Mouse (Mus musculus) hindbrain, embryonic 13.5 days (tissue): ENCODE measurements around the gene Tbx1. TPM values are rescaled to one million over a fixed set of nuclear protein-coding genes. Genes with fewer than 3 reads are reported as not detected.

Source experiments
- ATAC-seq: fragments of 200-750 bp; cut with Nextera tagmentation; 2 replicates; pipeline ENCODE4 v1.8.0; 2017; ENCODE audit warnings: moderate TSS enrichment; ENCODE audit not compliant: low FRiP score
- H3K27ac ChIP-seq: fragments of 300-500 bp; sonication (generic); 2 replicates; pipeline ENCODE4 v1.5.1; 2015; ENCODE audit warnings: inconsistent platforms, mild to moderate bottlenecking, moderate library complexity
- H3K27me3 ChIP-seq: fragments of 300-500 bp; sonication (generic); 2 replicates; pipeline ENCODE4 v1.6.1; 2015; ENCODE audit warnings: mild to moderate bottlenecking, inconsistent platforms
- H3K36me3 ChIP-seq: fragments of 300-500 bp; sonication (generic); 2 replicates; pipeline ENCODE4 v1.6.1; 2015; ENCODE audit warnings: mild to moderate bottlenecking, inconsistent platforms
- H3K4me1 ChIP-seq: fragments of 300-500 bp; sonication (generic); replicated peaks from 2 replicates; pipeline ENCODE4 v1.6.1; 2015; ENCODE audit warnings: inconsistent platforms
- H3K4me2 ChIP-seq: fragments of 300-500 bp; sonication (generic); 2 replicates; pipeline ENCODE4 v1.6.1; 2015; ENCODE audit warnings: inconsistent platforms, mild to moderate bottlenecking, moderate library complexity
- H3K4me3 ChIP-seq: fragments of 300-500 bp; sonication (generic); 2 replicates; pipeline ENCODE4 v1.5.1; 2015; ENCODE audit warnings: mild to moderate bottlenecking, inconsistent platforms
- H3K9ac ChIP-seq: fragments of 300-500 bp; sonication (generic); 2 replicates; pipeline ENCODE4 v1.6.1; 2015; ENCODE audit warnings: mild to moderate bottlenecking, inconsistent platforms
- H3K9me3 ChIP-seq: fragments of 300-500 bp; sonication (generic); 2 replicates; pipeline ENCODE4 v1.6.1; 2016; ENCODE audit warnings: inconsistent platforms
- WGBS: fragments of 180-500 bp; shearing (Covaris S2); methylation state at CpG from one replicate; pipeline ENCODE4 v1.1.7; 2015; 5-methylcytosine and 5-hydroxymethylcytosine counted together
- polyA plus RNA-seq: library from polyadenylated mRNA; unstranded; fragments of >200 nt; fragmentation: Nextera tagmentation; extraction: Ambion mirVana; gene quantifications from 2 replicates; pipeline ENCODE4 v1.2.1, GENCODE M21; 2015

Gene Tbx1
- polyA plus RNA-seq, 1 experiment from 2014 or later = 0.99 TPM

DNA sequence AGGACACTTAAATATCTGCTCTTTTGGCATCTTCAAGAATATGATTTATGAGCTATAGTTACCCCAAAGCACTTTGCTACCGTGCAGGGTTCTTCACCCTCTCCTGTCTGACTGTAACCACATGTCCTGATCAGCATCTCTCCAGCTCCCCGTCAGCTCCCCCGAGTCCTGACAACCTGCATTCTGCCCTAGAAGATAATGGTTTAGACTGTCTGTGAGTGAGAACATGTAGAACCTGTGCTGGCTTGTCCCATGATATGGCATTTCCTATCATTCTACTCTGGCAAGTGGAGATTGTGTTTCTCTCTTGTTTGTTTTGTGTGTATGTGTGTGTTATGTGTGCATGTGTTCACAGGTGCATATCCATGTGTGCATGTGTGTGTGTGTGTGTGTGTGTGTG lies 7.5 kb upstream of the Tbx1 start:
- no peak overlapping the region for H3K27ac ChIP-seq
- no peaks in the 10 kb centered on the region for H3K4me1 ChIP-seq
- H3K4me3 ChIP-seq = no peak overlapping the region
- no peak for ATAC-seq
- H3K27me3 ChIP-seq = peaks cover 59% of the 10 kb centered on the region
- H3K36me3 ChIP-seq = no peaks in the 10 kb centered on the region
- H3K9me3 ChIP-seq = no peaks in the 10 kb centered on the region
- WGBS = 87% methylated on average over 3 of the region's 3 CpGs
- H3K9ac ChIP-seq = no peak overlapping the region
- H3K4me2 ChIP-seq = no peak overlapping the region

DNA sequence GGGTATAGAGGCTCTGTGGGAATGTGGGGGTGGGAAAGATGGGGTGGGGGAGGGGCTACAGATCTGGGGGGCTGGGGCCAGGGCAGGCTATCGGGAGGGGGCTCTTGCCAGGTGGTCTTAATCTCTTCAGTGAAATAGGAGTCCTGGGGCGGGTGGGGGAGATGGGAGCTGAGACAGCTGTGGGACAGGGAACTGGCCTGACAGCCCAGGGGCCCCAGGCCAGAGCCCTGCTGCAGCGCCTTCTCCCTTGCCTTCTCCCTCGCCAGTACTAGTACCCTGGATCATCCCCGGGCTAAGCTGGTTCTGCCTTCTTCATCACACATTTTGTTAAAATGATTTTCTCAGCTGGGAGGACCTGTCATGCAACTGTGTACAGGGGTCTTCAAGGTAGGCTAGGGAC lies 5.8 kb upstream of the Tbx1 start:
- Histone ChIP-seq H3K4me2 (no peak overlapping the region), H3K4me1 (peaks cover 7% of the 10 kb centered on the region), H3K9ac (no peak overlapping the region), H3K9me3 (no peaks in the 10 kb centered on the region), H3K27me3 (peaks cover 70% of the 10 kb centered on the region), H3K4me3 (no peak overlapping the region), H3K36me3 (no peaks in the 10 kb centered on the region), H3K27ac (no peak overlapping the region)
- WGBS = 66% methylated on average over 4 of the region's 5 CpGs
- ATAC-seq = no peak

- no peak overlapping the region for H3K27ac ChIP-seq
- H3K27me3 ChIP-seq = peaks cover 91% of the 10 kb centered on the region
- no peaks in the 10 kb centered on the region for H3K9me3 ChIP-seq
- H3K4me2 ChIP-seq = no peak overlapping the region
- no peak for ATAC-seq
- H3K9ac ChIP-seq = no peak overlapping the region
- H3K36me3 ChIP-seq = no peaks in the 10 kb centered on the region
- H3K4me3 ChIP-seq = no peak overlapping the region
- WGBS = 70% methylated on average over 2 of the region's 2 CpGs
- peaks cover 19% of the 10 kb centered on the region for H3K4me1 ChIP-seq
These were observed 3.5 kb upstream of the Tbx1 start for GRCm38 (mm10) chr16:18593930-18594329.

GRCm38 (mm10) chr16:18591047-18592018 lies 862 bp upstream of the Tbx1 start:
- peak overlapping the region; percentile 22 for H3K4me3 ChIP-seq
- H3K27ac ChIP-seq = no peak overlapping the region
- no peaks in the 10 kb centered on the region for H3K9me3 ChIP-seq
- no peaks in the 10 kb centered on the region for H3K36me3 ChIP-seq
- peaks cover 95% of the 10 kb centered on the region for H3K27me3 ChIP-seq
- ATAC-seq = 0 out of 2 replicates have a peak, but pooled peaks have one; percentile 14
- H3K9ac ChIP-seq = no peak overlapping the region
- peak overlapping the region; percentile 41 for H3K4me2 ChIP-seq
- H3K4me1 ChIP-seq = peaks cover 37% of the 10 kb centered on the region
- WGBS = 1% methylated on average over 59 of the region's 59 CpGs

DNA sequence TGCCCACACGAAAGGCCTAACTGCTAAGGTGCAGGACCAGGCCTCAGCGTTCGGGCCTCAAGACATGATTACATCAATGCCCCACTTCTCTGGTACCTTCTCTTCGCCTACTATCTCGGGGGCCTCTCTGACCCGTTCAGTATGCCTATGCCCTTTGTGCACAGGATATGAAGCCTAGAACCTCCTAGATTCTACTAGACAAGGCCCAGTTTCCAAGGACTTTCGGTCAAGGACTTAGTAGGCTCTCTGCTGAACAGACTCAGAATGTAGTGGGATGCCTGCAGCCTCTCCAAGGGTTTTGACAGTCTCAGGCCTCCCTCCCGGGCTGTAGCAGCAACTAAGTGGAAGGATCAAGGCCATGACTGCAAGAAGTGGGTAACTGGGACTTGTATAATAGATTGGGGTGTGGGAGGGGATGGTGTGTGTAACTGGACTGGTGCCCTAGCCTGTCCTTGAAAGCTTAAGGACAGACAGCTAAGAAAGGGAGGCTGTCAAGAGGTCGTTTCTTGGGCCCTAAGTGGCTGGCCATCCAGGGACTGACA lies 1.3 kb downstream of the Tbx1 start:
- H3K9me3 ChIP-seq = no peaks in the 10 kb centered on the region
- WGBS = 8% methylated on average over 9 of the region's 9 CpGs
- peaks cover 97% of the 10 kb centered on the region for H3K27me3 ChIP-seq
- H3K4me1 ChIP-seq = peaks cover 47% of the 10 kb centered on the region
- H3K9ac ChIP-seq = no peak overlapping the region
- no peak overlapping the region for H3K4me2 ChIP-seq
- no peak overlapping the region for H3K27ac ChIP-seq
- H3K36me3 ChIP-seq = no peaks in the 10 kb centered on the region
- no peak for ATAC-seq
- no peak overlapping the region for H3K4me3 ChIP-seq

- WGBS = under 1% methylated on average over 27 of the region's 31 CpGs
- no peaks in the 10 kb centered on the region for H3K36me3 ChIP-seq
- peaks cover 97% of the 10 kb centered on the region for H3K27me3 ChIP-seq
- peak overlapping the region; percentile 31; the same call in 1 of the 2 replicates for H3K4me2 ChIP-seq
- no peak overlapping the region for H3K4me3 ChIP-seq
- no peaks in the 10 kb centered on the region for H3K9me3 ChIP-seq
- 0 out of 2 replicates have a peak, but pooled peaks have one; percentile 2 for ATAC-seq
- H3K9ac ChIP-seq = no peak overlapping the region
- no peak overlapping the region for H3K27ac ChIP-seq
- peaks cover 47% of the 10 kb centered on the region for H3K4me1 ChIP-seq
These were observed 1.8 kb downstream of the Tbx1 start for GRCm38 (mm10) chr16:18588738-18589055.

- Histone ChIP-seq H3K9me3 (no peaks in the 10 kb centered on the region), H3K9ac (peak overlapping the region; percentile 19; the same call in 1 of the 2 replicates), H3K27me3 (peaks cover 97% of the 10 kb centered on the region), H3K4me3 (peak overlapping the region; percentile 24; the same call in 1 of the 2 replicates), H3K4me2 (peak overlapping the region; percentile 31), H3K4me1 (peaks cover 47% of the 10 kb centered on the region), H3K27ac (no peak overlapping the region), H3K36me3 (no peaks in the 10 kb centered on the region)
- under 1% methylated on average over 57 of the region's 57 CpGs for WGBS
- ATAC-seq = 0 out of 2 replicates have a peak, but pooled peaks have one; percentile 12
These were observed 2.4 kb downstream of the Tbx1 start for GRCm38 (mm10) chr16:18587847-18588737.

- Histone ChIP-seq H3K9me3 (no peaks in the 10 kb centered on the region), H3K4me2 (peak overlapping the region; percentile 60), H3K9ac (peak overlapping the region; percentile 62; the same call in 1 of the 2 replicates), H3K4me3 (peak overlapping the region; percentile 35), H3K4me1 (peaks cover 57% of the 10 kb centered on the region), H3K27ac (no peak overlapping the region), H3K36me3 (no peaks in the 10 kb centered on the region), H3K27me3 (peaks cover 99% of the 10 kb centered on the region)
- 2% methylated on average over 28 of the region's 62 CpGs for WGBS
- no peak for ATAC-seq
These were observed 3.4 kb downstream of the Tbx1 start for GRCm38 (mm10) chr16:18586906-18587546.

DNA sequence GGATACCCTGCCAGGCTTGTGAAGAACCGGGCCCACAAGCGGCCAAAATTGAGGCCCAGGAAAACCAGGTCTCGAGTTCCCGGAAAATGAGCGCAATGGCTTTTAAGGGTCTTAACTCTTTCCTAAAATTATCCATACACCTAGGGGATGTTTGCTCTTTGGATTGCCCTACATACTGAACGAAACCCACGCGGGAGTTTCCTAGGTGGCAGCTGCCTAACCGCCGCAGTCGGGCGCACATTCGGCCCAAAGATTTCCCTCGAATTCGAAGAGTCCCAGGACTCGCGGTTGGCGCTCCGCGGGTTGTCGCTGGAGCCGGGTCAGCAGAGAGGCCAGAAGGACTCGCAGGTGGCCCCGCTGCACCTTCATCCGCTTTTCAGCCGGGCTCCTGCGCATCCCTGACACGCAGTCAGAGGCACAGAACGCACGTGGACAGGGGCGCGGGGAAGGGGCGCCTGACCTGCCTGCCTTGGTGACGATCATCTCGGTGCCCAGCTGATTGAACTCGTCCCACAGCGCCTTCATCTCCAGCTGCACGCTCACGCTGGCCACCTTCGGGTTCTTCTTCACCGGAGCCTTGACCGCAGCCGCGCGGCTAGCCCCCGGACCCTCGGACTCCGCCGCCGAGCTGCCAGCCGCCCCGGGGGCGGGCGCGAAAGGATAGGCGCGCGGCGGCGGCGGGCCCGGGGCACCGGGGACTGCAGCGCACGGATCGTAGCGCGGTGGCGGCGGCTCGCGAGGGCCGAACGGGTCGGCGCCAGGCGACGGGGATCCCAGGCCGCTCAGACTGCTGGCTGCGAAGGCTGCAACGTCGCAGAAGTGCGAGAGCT lies 4.2 kb downstream of the Tbx1 start:
- Histone ChIP-seq H3K4me1 (peaks cover 58% of the 10 kb centered on the region), H3K27ac (no peak overlapping the region), H3K9ac (peak overlapping the region; percentile 62), H3K27me3 (peaks cover 99% of the 10 kb centered on the region), H3K4me2 (peak overlapping the region; percentile 60), H3K36me3 (no peaks in the 10 kb centered on the region), H3K9me3 (no peaks in the 10 kb centered on the region), H3K4me3 (peak overlapping the region; percentile 35)
- WGBS = under 1% methylated on average over 76 of the region's 83 CpGs
- no peak for ATAC-seq

DNA sequence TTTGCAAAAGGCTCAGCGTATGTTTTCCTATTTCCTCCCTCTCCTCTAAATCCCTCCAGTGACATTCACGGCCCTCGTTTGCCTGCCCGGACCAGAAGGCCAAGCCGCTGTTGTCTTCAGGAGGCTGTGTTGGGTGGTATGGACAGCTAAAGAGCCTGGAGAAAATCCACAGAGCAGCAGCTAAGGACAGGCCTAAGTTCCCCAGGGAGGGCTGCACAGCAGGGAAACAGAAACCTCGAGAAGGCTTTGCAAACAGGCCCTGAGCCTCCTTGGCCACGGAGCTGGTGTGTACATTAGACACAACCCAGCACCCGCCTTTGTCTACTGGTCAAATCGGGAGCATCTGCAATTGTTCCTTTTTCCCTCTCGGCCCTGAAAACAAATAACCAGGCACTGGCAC lies 4.8 kb downstream of the Tbx1 start:
- Histone ChIP-seq H3K27ac (no peak overlapping the region), H3K9ac (no peak overlapping the region), H3K9me3 (no peaks in the 10 kb centered on the region), H3K4me2 (peak overlapping the region; percentile 60), H3K4me3 (peak overlapping the region; percentile 35), H3K27me3 (peaks cover 99% of the 10 kb centered on the region), H3K36me3 (no peaks in the 10 kb centered on the region), H3K4me1 (peaks cover 57% of the 10 kb centered on the region)
- ATAC-seq = no peak
- WGBS = 3% methylated on average over 10 of the region's 10 CpGs
